Mouse (Mus musculus): ENCODE measurements at regions not wholly inside any gene's neighbourhood (a gene's known extent, or its start where the extent isn't known, plus 50 kb on each side); places are given as distances from the start of the nearest gene placed in this dataset.
A peak's percentile ranks its signal among the peaks of the same experiment; 100 is the strongest.

- DNase-seq (ENCODE audit: low spot score), result no peak
Observed at GRCm38 (mm10) chr3:128120647-128121440, 224.7 kb upstream of the Fam241a start.

GRCm38 (mm10) chr3:128113209-128113608, 217.1 kb upstream of the Fam241a start:
- Histone ChIP-seq H3K9ac (no peak overlapping the region), H3K36me3 (replicated peaks; ENCODE audit: control insufficient read depth, insufficient read depth) (no peaks in the 10 kb centered on the region), H3K9me3 (ENCODE audit: control insufficient read depth, low read length) (no peaks in the 10 kb centered on the region), H3K27ac (no peak overlapping the region), H3K4me1 (replicated peaks; ENCODE audit: control insufficient read depth, insufficient read depth, low read length) (no peaks in the 10 kb centered on the region), H3K27me3 (ENCODE audit: control insufficient read depth, insufficient read depth, low read length) (no peaks in the 10 kb centered on the region), H3K4me2 (replicated peaks) (no peak overlapping the region), H3K4me3 (replicated peaks; ENCODE audit: low read length) (no peak overlapping the region)
- 40% methylated on average over 3 of the region's 3 CpGs for WGBS
- ATAC-seq (ENCODE audit: low FRiP score) (no peak), DNase-seq (ENCODE audit: low spot score) (no peak)

More at GRCm38 (mm10) chr3:128120647-128121440, 224.7 kb upstream of the Fam241a start:
- H3K4me1 ChIP-seq (replicated peaks; ENCODE audit: control insufficient read depth, insufficient read depth, low read length), result no peaks in the 10 kb centered on the region
- no peak for ATAC-seq (ENCODE audit: low FRiP score)
- H3K9me3 ChIP-seq (ENCODE audit: control insufficient read depth, low read length), result no peaks in the 10 kb centered on the region
- no peaks in the 10 kb centered on the region for H3K36me3 ChIP-seq (replicated peaks; ENCODE audit: control insufficient read depth, insufficient read depth)
- no peak overlapping the region for H3K27ac ChIP-seq
- no peak overlapping the region for H3K4me3 ChIP-seq (replicated peaks; ENCODE audit: low read length)
- no peaks in the 10 kb centered on the region for H3K27me3 ChIP-seq (ENCODE audit: control insufficient read depth, insufficient read depth, low read length)
- no peak overlapping the region for H3K4me2 ChIP-seq (replicated peaks)
- 85% methylated on average over 6 of the region's 6 CpGs for WGBS
- H3K9ac ChIP-seq, result no peak overlapping the region

DNA sequence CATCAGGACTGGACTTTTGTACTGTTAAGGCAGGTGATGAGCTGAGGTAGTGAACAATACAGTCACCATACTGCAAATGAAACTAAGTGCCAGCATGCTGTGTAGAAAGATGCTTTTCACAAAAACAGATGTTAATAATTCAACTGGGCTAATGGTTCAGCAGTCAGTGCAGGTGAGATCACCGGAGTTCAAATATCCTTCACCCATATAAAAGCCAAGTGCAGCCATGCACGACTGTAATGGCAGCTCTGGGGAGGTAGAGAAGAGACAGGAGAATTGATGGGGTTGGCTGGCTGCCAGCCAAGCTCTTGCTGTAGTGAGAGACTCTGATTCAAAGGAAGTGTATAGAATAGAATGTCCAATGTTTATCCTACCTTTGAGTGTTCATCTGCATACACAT, 214.3 kb upstream of the Fam241a start:
- no peak for ATAC-seq (ENCODE audit: low FRiP score)
- WGBS, result 57% methylated on average over 2 of the region's 2 CpGs
- Histone ChIP-seq H3K27ac (no peak overlapping the region), H3K4me2 (replicated peaks) (no peak overlapping the region), H3K27me3 (ENCODE audit: control insufficient read depth, insufficient read depth, low read length) (no peaks in the 10 kb centered on the region), H3K4me3 (replicated peaks; ENCODE audit: low read length) (no peak overlapping the region), H3K36me3 (replicated peaks; ENCODE audit: control insufficient read depth, insufficient read depth) (no peaks in the 10 kb centered on the region), H3K9me3 (ENCODE audit: control insufficient read depth, low read length) (no peaks in the 10 kb centered on the region), H3K9ac (no peak overlapping the region), H3K4me1 (replicated peaks; ENCODE audit: control insufficient read depth, insufficient read depth, low read length) (no peaks in the 10 kb centered on the region)
- no peak for DNase-seq (ENCODE audit: low spot score)

- Histone ChIP-seq H3K27ac (no peak overlapping the region), H3K4me1 (replicated peaks; ENCODE audit: control insufficient read depth, insufficient read depth, low read length) (no peaks in the 10 kb centered on the region), H3K27me3 (ENCODE audit: control insufficient read depth, insufficient read depth, low read length) (no peaks in the 10 kb centered on the region), H3K4me2 (replicated peaks) (no peak overlapping the region), H3K9me3 (ENCODE audit: control insufficient read depth, low read length) (no peaks in the 10 kb centered on the region), H3K36me3 (replicated peaks; ENCODE audit: control insufficient read depth, insufficient read depth) (no peaks in the 10 kb centered on the region), H3K9ac (no peak overlapping the region), H3K4me3 (replicated peaks; ENCODE audit: low read length) (no peak overlapping the region)
- no peak for ATAC-seq (ENCODE audit: low FRiP score)
- no peak for DNase-seq (ENCODE audit: low spot score)
- WGBS, result 92% methylated on average over 6 of the region's 6 CpGs
Observed at GRCm38 (mm10) chr3:128104516-128104915, 208.4 kb upstream of the Fam241a start.

- Histone ChIP-seq H3K36me3 (replicated peaks; ENCODE audit: control insufficient read depth, insufficient read depth) (no peaks in the 10 kb centered on the region), H3K9ac (no peak overlapping the region), H3K27me3 (ENCODE audit: control insufficient read depth, insufficient read depth, low read length) (no peaks in the 10 kb centered on the region), H3K9me3 (ENCODE audit: control insufficient read depth, low read length) (no peaks in the 10 kb centered on the region), H3K4me2 (replicated peaks) (no peak overlapping the region), H3K27ac (no peak overlapping the region), H3K4me3 (replicated peaks; ENCODE audit: low read length) (no peak overlapping the region), H3K4me1 (replicated peaks; ENCODE audit: control insufficient read depth, insufficient read depth, low read length) (0 out of 2 replicates have a peak, but pooled peaks cover 3% of the 10 kb centered on the region)
- DNase-seq (ENCODE audit: low spot score), result no peak
- peak; percentile 68; the same call in 1 of the 2 replicates for ATAC-seq (ENCODE audit: low FRiP score)
Observed at GRCm38 (mm10) chr3:128093046-128093445, 196.9 kb upstream of the Fam241a start.

- H3K4me3 ChIP-seq (replicated peaks; ENCODE audit: low read length), result no peak overlapping the region
Observed at GRCm38 (mm10) chr3:128088207-128088606, 192.1 kb upstream of the Fam241a start.

GRCm38 (mm10) chr3:128087163-128087562, 191.0 kb upstream of the Fam241a start:
- H3K4me1 ChIP-seq (replicated peaks; ENCODE audit: control insufficient read depth, insufficient read depth, low read length), result no peaks in the 10 kb centered on the region
- no peak overlapping the region for H3K27ac ChIP-seq
- WGBS, result 86% methylated on average over 10 of the region's 10 CpGs
- H3K9me3 ChIP-seq (ENCODE audit: control insufficient read depth, low read length), result no peaks in the 10 kb centered on the region
- no peak overlapping the region for H3K4me2 ChIP-seq (replicated peaks)
- no peak overlapping the region for H3K9ac ChIP-seq
- no peak overlapping the region for H3K4me3 ChIP-seq (replicated peaks; ENCODE audit: low read length)
- DNase-seq (ENCODE audit: low spot score), result no peak
- H3K27me3 ChIP-seq (ENCODE audit: control insufficient read depth, insufficient read depth, low read length), result no peaks in the 10 kb centered on the region
- H3K36me3 ChIP-seq (replicated peaks; ENCODE audit: control insufficient read depth, insufficient read depth), result no peaks in the 10 kb centered on the region
- ATAC-seq (ENCODE audit: low FRiP score), result no peak

More at GRCm38 (mm10) chr3:128088207-128088606, 192.1 kb upstream of the Fam241a start:
- ATAC-seq (ENCODE audit: low FRiP score) (peak; percentile 90), DNase-seq (ENCODE audit: low spot score) (peak; percentile 67)
- no peak overlapping the region for H3K4me2 ChIP-seq (replicated peaks)
- no peaks in the 10 kb centered on the region for H3K27me3 ChIP-seq (ENCODE audit: control insufficient read depth, insufficient read depth, low read length)
- no peak overlapping the region for H3K9ac ChIP-seq
- WGBS, result 44% methylated on average over 4 of the region's 4 CpGs
- no peaks in the 10 kb centered on the region for H3K9me3 ChIP-seq (ENCODE audit: control insufficient read depth, low read length)
- no peaks in the 10 kb centered on the region for H3K36me3 ChIP-seq (replicated peaks; ENCODE audit: control insufficient read depth, insufficient read depth)
- no peak overlapping the region for H3K27ac ChIP-seq
- H3K4me1 ChIP-seq (replicated peaks; ENCODE audit: control insufficient read depth, insufficient read depth, low read length), result no peaks in the 10 kb centered on the region

- Histone ChIP-seq H3K4me2 (replicated peaks) (no peak overlapping the region), H3K4me3 (replicated peaks; ENCODE audit: low read length) (no peak overlapping the region), H3K4me1 (replicated peaks; ENCODE audit: control insufficient read depth, insufficient read depth, low read length) (no peaks in the 10 kb centered on the region), H3K9me3 (ENCODE audit: control insufficient read depth, low read length) (no peaks in the 10 kb centered on the region), H3K9ac (no peak overlapping the region), H3K36me3 (replicated peaks; ENCODE audit: control insufficient read depth, insufficient read depth) (no peaks in the 10 kb centered on the region), H3K27me3 (ENCODE audit: control insufficient read depth, insufficient read depth, low read length) (no peaks in the 10 kb centered on the region), H3K27ac (no peak overlapping the region)
- 83% methylated on average over 6 of the region's 6 CpGs for whole genome bisulfite sequencing
- DNase-seq (ENCODE audit: low spot score), result no peak
- ATAC-seq (ENCODE audit: low FRiP score), result no peak
Observed at GRCm38 (mm10) chr3:128082463-128082862, 186.3 kb upstream of the Fam241a start.

- DNase-seq (ENCODE audit: low spot score), result no peak
- no peak overlapping the region for H3K27ac ChIP-seq
- H3K4me2 ChIP-seq (replicated peaks), result no peak overlapping the region
- no peak overlapping the region for H3K4me3 ChIP-seq (replicated peaks; ENCODE audit: low read length)
- 69% methylated on average over 1 of the region's 1 CpGs for WGBS
- H3K4me1 ChIP-seq (replicated peaks; ENCODE audit: control insufficient read depth, insufficient read depth, low read length), result no peaks in the 10 kb centered on the region
- H3K9ac ChIP-seq, result no peak overlapping the region
- H3K36me3 ChIP-seq (replicated peaks; ENCODE audit: control insufficient read depth, insufficient read depth), result no peaks in the 10 kb centered on the region
- H3K9me3 ChIP-seq (ENCODE audit: control insufficient read depth, low read length), result no peaks in the 10 kb centered on the region
- no peak for ATAC-seq (ENCODE audit: low FRiP score)
- H3K27me3 ChIP-seq (ENCODE audit: control insufficient read depth, insufficient read depth, low read length), result no peaks in the 10 kb centered on the region
Observed at GRCm38 (mm10) chr3:128081430-128081829, 185.3 kb upstream of the Fam241a start.
